Mouse (Mus musculus) bone marrow macrophage, adult 2 months (primary cell): ENCODE measurements around the gene Gm10337.

Experiments used
- CTCF ChIP-seq: IDR thresholded peaks from 2 replicates; pipeline ENCODE4 v1.5.1; 2012; ENCODE audit warnings: low read depth, mild to moderate bottlenecking, low read length, moderate library complexity
- POLR2A ChIP-seq: IDR thresholded peaks from 2 replicates; pipeline ENCODE4 v1.6.1; 2012; ENCODE audit warnings: mild to moderate bottlenecking, low read depth, low read length, borderline replicate concordance

DNA sequence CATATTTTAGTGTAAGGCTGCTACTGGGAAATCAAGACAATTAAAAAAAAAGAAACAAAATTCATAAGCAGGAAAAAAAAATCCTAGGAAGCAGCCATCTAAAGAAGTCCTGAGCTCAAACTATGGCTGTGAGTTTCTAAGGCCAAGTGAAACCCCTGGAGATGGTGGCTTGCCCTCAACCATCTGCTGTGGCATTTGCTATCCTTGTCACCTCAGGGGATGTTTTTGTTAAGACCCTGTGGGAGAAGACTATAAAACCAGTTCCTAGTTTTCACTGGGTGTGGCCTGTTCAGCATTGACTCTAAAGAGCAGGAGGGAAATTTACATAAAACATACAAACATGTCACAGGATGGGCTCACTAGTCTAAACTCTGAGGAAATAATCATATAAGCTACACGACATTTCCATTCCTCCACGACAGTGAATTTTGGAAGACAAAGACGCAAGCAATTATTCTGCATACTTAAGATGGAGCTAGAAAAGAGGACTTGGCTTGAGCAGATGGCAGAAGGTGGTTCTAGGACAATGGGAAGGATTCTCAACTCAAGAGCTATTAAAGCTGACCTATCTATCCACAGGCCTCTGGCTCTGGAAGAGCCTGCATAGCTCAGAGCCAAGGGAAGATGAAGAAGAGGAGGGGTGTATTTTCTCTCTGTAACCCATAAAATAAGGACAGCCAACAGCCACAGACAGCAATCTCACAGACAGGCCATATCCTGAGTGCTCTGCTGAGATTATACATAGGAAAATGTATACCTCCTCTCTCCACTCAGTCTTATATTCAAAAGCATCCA, 28.8 kb downstream of the Gm10337 start:
- no peak for TF ChIP-seq POLR2A
- no peak for TF ChIP-seq CTCF
